In the genomic region with DNA sequence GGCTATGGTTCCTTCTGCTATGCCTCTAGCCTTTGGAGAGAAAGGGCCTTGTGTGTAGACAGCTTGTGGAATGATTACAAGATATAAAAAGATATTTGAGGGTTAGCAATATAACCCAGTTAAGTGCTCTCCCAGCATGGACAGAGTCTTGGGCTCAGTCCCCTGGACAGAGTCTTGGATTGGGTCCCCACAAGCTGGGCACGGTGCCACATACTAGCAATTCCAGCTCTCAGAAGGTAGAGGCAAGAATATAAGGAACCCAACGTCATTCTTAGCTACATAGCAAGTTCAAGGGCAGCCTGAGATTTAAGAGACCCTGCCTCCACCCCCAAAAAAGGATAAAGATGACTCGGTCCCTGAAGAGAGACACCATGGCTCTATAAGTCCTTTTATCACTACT, we compare ENCODE assay signal across 26 mouse cellular contexts.
DNase-seq lines count a peak whose midpoint lies in the region; ATAC-seq and TF ChIP-seq lines count a peak whose summit lies in the region.
"Had no signal": no experiment of that assay in that cellular context is flagged by ENCODE, and none has a peak within 500 bp of the region (broad histone marks: within the 10 kb centered on the region; RNA-seq: fewer than 3 reads in every experiment).

No protein-coding gene starts in this region.

- no peaks in the 10 kb centered on the region for H3K27me3 ChIP-seq in lung, embryonic 14.5 days (ENCODE audit: insufficient read depth, low read length)
- H3K27me3 ChIP-seq: CH12.LX; embryonic facial prominence, embryonic 13.5 days; forebrain, embryonic 15.5 days; heart, embryonic 13.5 days; liver, embryonic 12.5 days; midbrain, embryonic 15.5 days; neural tube, embryonic 15.5 days had no signal

- DNase-seq in adrenal gland, adult (ENCODE audit: inconsistent age in 2 of 2, low spot score in 1 of 2) = peak; percentile 11 to 43
- no peak for DNase-seq in adrenal gland, adult 18-20 months (ENCODE audit: low spot score in 2 of 2)
- DNase-seq in heart, adult 11 months = peak; percentile 79
- no peak for DNase-seq in heart, adult 8-10 months (ENCODE audit: low spot score)
- DNase-seq in lung, embryonic 14.5 days = peak; percentile 12
- DNase-seq in lung, postnatal 4 days = no peak
- DNase-seq in layer of hippocampus, postnatal 25 days (ENCODE audit: extremely low spot score in 1 of 2, low spot score in 1 of 2) = no peak
- DNase-seq: cerebellum, adult 8-10 months; gastrocnemius, postnatal 25 days; liver, postnatal 0 days; lung, postnatal 10 days; retina, postnatal 1 day; right cerebral cortex, postnatal 14 days had no signal

- TF ChIP-seq CTCF in lung, embryonic 14.5 days (IDR thresholded peaks at IDR 0.05; ENCODE audit: low read depth) = no peak

- no peak overlapping the region for H3K4me3 ChIP-seq in lung, embryonic 14.5 days (ENCODE audit: low read depth, low read length)
- H3K4me3 ChIP-seq: embryonic facial prominence, embryonic 13.5 days; forebrain, embryonic 10.5 days; forebrain, embryonic 15.5 days; heart, embryonic 13.5 days; left cerebral cortex, adult 2 months; liver, embryonic 12.5 days; midbrain, embryonic 10.5 days; midbrain, embryonic 15.5 days; neural tube, embryonic 15.5 days had no signal

- H3K9me3 ChIP-seq in lung, embryonic 14.5 days (ENCODE audit: low read depth, low read length) = no peaks in the 10 kb centered on the region
- H3K9me3 ChIP-seq: embryonic facial prominence, embryonic 13.5 days; forebrain, embryonic 10.5 days; forebrain, embryonic 15.5 days; liver, embryonic 12.5 days; midbrain, embryonic 10.5 days; midbrain, embryonic 15.5 days; neural tube, embryonic 15.5 days had no signal

- no peak overlapping the region for H3K27ac ChIP-seq in lung, embryonic 14.5 days (ENCODE audit: low read depth)
- H3K27ac ChIP-seq: embryonic facial prominence, embryonic 13.5 days; forebrain, embryonic 10.5 days; forebrain, embryonic 15.5 days; heart, embryonic 13.5 days; hindbrain, embryonic 14.5 days; left cerebral cortex, adult 2 months; liver, embryonic 12.5 days; midbrain, embryonic 10.5 days; midbrain, embryonic 15.5 days; neural tube, embryonic 15.5 days had no signal

- no peak overlapping the region for H3K9ac ChIP-seq in lung, embryonic 14.5 days
- H3K9ac ChIP-seq: embryonic facial prominence, embryonic 13.5 days; forebrain, embryonic 15.5 days; heart, embryonic 13.5 days; hindbrain, embryonic 14.5 days; liver, embryonic 12.5 days; liver, postnatal 0 days; midbrain, embryonic 15.5 days; neural tube, embryonic 15.5 days had no signal

- WGBS in lung, embryonic 14.5 days = 65% methylated on average over 3 of the region's 3 CpGs

- no peaks in the 10 kb centered on the region for H3K36me3 ChIP-seq in lung, embryonic 14.5 days (ENCODE audit: insufficient read depth)
- H3K36me3 ChIP-seq: embryonic facial prominence, embryonic 13.5 days; forebrain, embryonic 10.5 days; forebrain, embryonic 15.5 days; heart, embryonic 13.5 days; liver, embryonic 12.5 days; midbrain, embryonic 10.5 days; midbrain, embryonic 15.5 days; neural tube, embryonic 15.5 days had no signal

- H3K4me1 ChIP-seq in lung, embryonic 14.5 days (ENCODE audit: insufficient read depth) = no peaks in the 10 kb centered on the region
- H3K4me1 ChIP-seq: forebrain, embryonic 10.5 days; liver, embryonic 12.5 days; midbrain, embryonic 10.5 days; midbrain, embryonic 15.5 days; neural tube, embryonic 15.5 days had no signal

- ATAC-seq in lung, embryonic 14.5 days (ENCODE audit: insufficient read depth) = no peak
- ATAC-seq: activated CD4-positive, CD25-positive, alpha-beta regulatory T cell, adult 4 months; forebrain, embryonic 15.5 days; intestine, postnatal 0 days; liver, embryonic 12.5 days; liver, postnatal 0 days; midbrain, embryonic 15.5 days had no signal

- no peak overlapping the region for H3K4me2 ChIP-seq in lung, embryonic 14.5 days
- H3K4me2 ChIP-seq: embryonic facial prominence, embryonic 13.5 days; forebrain, embryonic 15.5 days; heart, embryonic 13.5 days; hindbrain, embryonic 14.5 days; liver, embryonic 12.5 days; midbrain, embryonic 15.5 days; neural tube, embryonic 15.5 days had no signal

Comparison
In these comparisons a context has a peak if more than half of its experiments do, and no peak if none do; other contexts are left out.
1. DNase-seq: peak in adrenal gland, adult (2 of 2), heart, adult 11 months (single experiment) and lung, embryonic 14.5 days (single experiment); none in adrenal gland, adult 18-20 months (0 of 2), heart, adult 8-10 months (single experiment), lung, postnatal 4 days (0 of 2) and layer of hippocampus, postnatal 25 days (0 of 2).